Mouse (Mus musculus) thymus, postnatal 36 days (tissue): ENCODE data around the gene Gcn1l1.
A peak's percentile ranks its signal among the peaks of the same experiment; 100 is the strongest.
"Not testable (repeated sequence)": the region's sequence is repeated elsewhere in the genome, so short reads cannot be mapped to it uniquely, and the experiment has no call there.

Experiments used
- DNase-seq, 2 experiments: peaks; one replicate each; pipeline ENCODE4 v3.0.0; 2022; ENCODE audit warnings: mixed read lengths in 2 of 2

Gcn1l1 gene

DNA sequence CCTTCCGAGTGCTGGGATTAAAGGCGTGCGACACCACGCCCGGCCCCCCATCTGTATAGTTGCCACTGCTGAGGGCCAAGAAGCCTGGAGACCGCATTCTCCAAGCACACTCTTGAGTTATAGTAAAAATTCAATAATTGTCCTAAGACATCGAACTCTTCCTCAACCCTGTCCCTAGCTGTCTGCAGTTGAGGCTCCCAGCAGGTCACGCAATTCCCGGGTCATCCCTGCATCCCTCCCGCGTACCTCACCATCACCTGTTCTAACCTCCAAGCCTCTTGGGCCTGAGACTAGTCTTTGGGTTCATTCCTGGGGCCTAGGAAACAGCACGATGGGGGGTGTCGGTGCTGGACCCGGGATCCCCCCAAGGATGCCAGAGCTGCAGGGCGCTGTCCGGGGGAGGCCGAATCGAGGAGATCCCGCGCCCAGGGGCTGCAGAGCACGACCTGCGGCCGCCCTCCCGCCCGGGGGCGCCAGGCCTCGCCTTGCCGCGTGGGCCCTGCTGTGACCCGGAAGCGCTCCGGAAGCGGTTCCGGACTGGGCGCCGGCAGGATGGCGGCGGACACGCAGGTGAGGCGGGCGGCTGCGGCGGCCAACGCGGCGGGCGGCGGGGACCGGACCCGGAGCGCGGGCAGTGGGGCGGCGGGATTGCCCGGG lies at the start of gene Gcn1l1:
Gene Gcn1l1 (plus strand): TSS at position 518 of the 657 bp plus-strand sequence.
- peak; percentile 76 to 81 for DNase-seq

- DNase-seq: peak; percentile 51 to 64
Measured at GRCm38 (mm10) chr5:115516081-115516907, 48.8 kb upstream of the Gcn1l1 start.

- no peak for DNase-seq
Measured at GRCm38 (mm10) chr5:115516908-115517307, 48.1 kb upstream of the Gcn1l1 start.

GRCm38 (mm10) chr5:115517501-115517900 lies 47.6 kb upstream of the Gcn1l1 start:
- peak in 1 of 2 experiments; percentile 38 for DNase-seq

GRCm38 (mm10) chr5:115518214-115518613 lies 46.8 kb upstream of the Gcn1l1 start:
- not testable (repeated sequence) for DNase-seq

GRCm38 (mm10) chr5:115520325-115520869 lies 44.7 kb upstream of the Gcn1l1 start:
- no peak for DNase-seq

DNA sequence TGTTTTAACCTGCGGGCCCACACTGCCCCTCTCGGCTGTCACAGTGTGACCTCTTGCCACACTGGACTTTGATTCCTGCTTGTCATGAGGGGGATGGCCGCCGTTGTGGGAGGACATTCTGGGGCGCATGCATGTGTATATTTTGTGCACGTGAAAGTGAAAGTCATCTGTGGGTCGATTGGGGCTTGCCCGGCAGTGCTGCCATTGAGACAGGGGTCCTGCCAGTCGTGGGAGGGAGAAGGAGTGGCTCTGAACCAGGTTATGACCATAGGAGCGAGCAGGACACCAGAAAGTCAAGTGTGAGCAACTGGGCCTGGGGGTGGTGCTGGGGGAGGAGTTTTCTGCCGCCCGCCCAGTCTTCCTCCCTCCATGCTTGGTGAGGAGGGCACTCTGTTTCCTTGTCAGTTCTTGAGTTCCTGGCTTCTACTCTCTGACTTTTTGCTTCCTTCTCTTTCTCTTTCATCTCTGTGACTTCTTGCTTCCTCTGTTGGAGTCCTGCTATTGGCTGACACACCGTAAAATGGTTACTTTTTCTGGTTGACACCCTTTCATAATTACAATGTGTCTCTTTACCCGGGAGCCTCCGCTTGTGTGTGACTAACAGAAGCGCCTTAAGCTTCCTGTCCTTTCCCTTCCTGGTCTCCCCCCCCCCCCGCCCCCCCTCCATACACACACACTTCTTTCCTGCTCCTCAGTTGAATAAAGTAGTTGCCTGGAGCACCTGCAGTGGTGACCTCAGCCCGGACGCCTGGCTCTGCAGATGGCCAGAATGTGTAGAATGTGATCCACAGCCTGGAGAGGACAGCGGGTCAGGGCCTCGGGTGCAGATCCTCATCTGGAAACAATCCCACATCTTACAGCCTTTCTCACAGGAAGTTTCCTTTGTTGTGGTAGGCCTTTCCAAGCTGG lies 43.2 kb upstream of the Gcn1l1 start:
- peak; percentile 66 to 76 for DNase-seq

- DNase-seq: no peak
Measured at GRCm38 (mm10) chr5:115522531-115522930, 42.5 kb upstream of the Gcn1l1 start.

GRCm38 (mm10) chr5:115522981-115523499 lies 42.0 kb upstream of the Gcn1l1 start:
- DNase-seq: no peak

DNA sequence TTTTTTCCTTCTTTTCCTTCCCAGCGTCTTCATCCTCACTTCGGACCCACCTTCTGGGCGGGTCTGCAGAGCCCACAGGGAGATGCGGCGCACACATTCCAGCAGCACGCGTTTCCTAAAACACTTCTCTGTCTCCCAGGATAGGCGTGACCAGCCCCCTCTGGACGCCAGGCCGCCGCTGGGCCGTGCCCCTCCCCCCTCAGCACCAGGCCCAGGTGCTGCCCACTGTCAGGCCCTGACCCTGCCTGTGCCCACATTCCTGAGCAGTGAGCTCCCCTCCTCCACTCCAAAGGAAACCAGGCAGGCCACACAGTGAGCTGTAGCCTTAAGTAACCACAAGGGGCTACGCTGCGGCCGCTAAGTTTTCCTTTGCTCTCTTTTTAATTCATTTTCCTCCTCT lies 41.1 kb upstream of the Gcn1l1 start:
- DNase-seq: no peak

DNA sequence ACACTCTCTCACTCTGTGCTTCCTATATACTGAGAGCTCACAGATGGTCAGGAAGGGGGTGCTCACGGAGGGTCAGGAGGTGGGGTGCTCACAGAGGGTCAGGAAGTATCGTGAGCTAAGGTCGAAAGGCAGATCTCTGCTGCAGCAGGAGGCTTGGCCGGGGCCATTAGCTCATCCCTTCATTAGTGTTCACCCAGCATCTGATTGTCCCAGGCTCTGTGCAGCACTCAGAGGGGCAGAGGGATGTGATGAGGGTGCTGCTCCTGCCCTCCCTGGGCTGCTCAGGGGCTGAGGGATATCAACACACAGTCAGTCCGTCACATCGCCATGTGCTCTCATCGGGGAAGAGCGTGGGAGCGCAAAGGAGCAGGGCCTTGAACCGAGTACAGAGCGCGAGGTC lies 40.6 kb upstream of the Gcn1l1 start:
- no peak for DNase-seq

- DNase-seq: no peak
Measured at GRCm38 (mm10) chr5:115525416-115525815, 39.6 kb upstream of the Gcn1l1 start.

DNA sequence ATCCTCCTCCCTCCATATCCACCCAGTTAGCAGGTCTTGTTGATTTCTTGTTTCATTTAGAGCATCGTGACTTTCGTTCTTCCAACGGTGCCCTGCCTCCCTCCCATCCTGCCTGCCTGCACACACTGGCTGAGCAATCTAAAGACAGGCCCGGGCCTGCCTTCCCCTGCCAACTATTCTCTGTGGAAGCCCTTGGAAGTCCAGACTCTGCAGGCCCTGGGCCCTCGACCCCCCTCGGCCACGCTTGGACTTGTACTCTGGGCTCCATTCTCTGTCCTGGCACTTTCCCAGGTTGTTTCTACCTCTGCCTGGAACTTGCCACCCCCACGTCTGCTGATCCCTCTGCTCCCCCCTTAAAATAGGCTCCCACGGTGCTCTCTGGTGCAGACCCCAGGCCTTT lies 39.1 kb upstream of the Gcn1l1 start:
- DNase-seq: no peak

DNA sequence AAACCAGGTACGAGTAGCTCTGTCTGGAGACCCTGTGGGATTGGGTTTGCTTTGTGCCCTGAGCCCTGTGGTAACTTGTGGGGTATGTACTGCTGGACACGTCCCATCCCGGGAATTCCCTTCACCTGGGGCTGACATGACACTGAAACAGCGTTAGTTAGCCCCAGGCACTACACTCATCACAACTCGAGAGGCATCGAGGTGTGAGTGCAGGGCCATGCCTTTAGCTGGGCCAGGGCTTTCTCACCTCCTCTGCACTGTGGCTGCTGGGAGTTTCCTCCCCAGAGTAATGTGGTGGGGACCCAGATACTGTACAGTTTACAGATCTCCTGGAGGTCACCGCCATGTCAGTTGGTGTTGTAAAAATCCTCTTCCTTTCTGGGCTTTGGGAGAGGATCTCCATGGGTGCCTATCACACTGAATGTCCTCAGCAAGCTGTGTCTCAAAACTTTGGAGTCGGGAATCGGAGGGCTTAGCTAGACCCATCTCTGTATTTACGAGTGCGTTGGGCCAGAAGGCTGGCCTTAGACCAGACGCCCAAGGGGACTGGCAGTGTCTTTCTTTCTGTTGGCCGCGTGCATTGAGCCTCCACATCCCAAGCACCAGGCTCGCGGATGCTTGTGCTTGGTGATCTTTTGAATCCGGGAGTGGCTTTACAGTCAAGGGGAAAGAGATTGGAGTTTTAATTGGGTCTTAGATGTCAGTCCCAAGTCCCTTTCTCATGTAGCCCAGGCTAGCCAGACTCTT lies 38.4 kb upstream of the Gcn1l1 start:
- DNase-seq: no peak

- no peak for DNase-seq
Measured at GRCm38 (mm10) chr5:115528128-115528527, 36.9 kb upstream of the Gcn1l1 start.

GRCm38 (mm10) chr5:115529364-115529741 lies 35.7 kb upstream of the Gcn1l1 start:
- DNase-seq: no peak

- no peak for DNase-seq
Measured at GRCm38 (mm10) chr5:115529742-115530446, 35.2 kb upstream of the Gcn1l1 start.

DNA sequence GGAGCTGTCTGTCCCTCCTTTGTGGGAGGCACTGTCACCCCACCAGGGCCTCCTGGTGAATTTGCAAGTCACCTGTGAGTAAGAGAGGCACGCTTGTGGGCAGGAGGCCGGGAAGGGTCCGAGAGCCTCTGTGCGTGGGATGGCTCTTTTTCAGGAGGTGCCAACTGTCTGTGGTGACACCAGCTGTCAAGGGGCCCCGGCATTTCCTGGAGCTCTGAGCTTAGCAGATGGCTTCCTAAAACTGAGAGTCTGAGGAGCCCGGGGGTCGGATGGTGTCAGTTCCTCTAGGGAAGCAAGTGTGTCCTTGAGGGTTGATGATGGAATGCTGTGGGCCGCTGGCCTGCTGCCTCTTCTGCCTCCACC lies 34.6 kb upstream of the Gcn1l1 start:
- DNase-seq: peak; percentile 61 to 77

DNA sequence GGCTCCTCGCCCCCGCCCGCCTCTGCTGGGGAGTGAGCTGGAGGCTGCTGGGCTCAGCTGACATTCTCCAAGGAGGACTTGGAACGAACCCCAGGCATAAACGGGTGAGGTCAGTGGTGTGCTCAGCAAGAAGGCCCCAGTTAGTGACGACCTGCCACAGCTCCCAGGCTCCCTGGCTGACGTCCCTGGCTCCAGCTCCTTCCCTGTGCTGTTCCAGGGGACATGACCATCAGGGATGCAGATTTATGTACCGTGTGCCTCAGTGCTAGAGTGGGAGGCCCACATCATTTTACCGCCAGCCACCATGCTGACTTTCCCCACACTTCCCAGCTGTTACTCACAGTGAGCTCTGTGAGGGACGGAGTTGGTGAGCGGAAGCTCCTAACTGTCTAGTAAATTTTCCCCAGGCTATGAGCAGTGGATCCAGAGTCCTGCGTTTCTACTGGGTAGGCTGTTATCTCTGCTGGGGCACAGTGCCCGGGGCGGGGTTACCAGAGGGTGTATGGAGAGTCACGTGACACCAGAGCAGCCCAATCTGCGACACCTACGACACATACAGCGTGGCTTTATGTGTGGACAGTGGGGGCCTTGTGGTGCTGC lies 33.3 kb upstream of the Gcn1l1 start:
- DNase-seq: no peak

- DNase-seq: peak in 1 of 2 experiments; percentile 55
Measured at GRCm38 (mm10) chr5:115534290-115534731, 30.7 kb upstream of the Gcn1l1 start.

DNA sequence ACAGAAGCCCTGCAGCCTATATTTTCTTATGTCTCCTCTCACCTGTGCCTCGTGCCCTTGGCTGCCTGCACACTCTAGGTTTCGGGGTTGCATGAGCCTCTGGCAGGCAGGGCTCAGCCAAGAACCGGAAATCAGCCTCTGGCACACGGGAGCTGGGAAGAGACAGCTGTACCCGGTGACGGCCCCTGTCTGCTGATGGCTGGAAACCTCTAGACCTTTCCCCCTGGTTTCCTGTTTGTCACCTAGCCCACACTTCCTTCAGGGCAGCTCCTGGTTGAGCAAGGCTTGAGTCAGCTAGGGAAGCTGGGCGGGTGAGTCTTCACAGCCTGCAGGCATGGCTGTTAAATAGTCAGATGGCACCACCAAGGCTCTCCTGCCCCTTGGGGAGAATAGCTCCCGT lies 30.2 kb upstream of the Gcn1l1 start:
- peak; percentile 46 to 63 for DNase-seq
